Mouse (Mus musculus) olfactory bulb, adult 2 months (tissue): Measurements from ENCODE around the gene Tbx10. TPM values are rescaled to one million over a fixed set of nuclear protein-coding genes. Genes with fewer than 3 reads are reported as not detected.
"Not testable (repeated sequence)": the region's sequence is repeated elsewhere in the genome, so short reads cannot be mapped to it uniquely, and the experiment has no call there.

Experiments used
- H3K27ac ChIP-seq: fragments of 200-500 bp; 2 replicates; pipeline ENCODE4 v1.5.1; 2012; ENCODE audit warnings: low read depth, low read length; ENCODE audit not compliant: insufficient read depth
- H3K4me1 ChIP-seq: fragments of 200-500 bp; 2 replicates; pipeline ENCODE4 v1.6.1; 2012; ENCODE audit warnings: low read length; ENCODE audit not compliant: control insufficient read depth, insufficient read depth
- H3K4me3 ChIP-seq: fragments of 200-500 bp; 2 replicates; pipeline ENCODE4 v1.5.1; 2012; ENCODE audit warnings: mild to moderate bottlenecking, low read depth, low read length, moderate library complexity; ENCODE audit not compliant: insufficient read depth
- CTCF ChIP-seq: fragments of 200-500 bp; IDR thresholded peaks from 2 replicates; pipeline ENCODE4 v1.5.1; 2012; ENCODE audit warnings: low read depth, mild to moderate bottlenecking, low read length, moderate library complexity; ENCODE audit not compliant: insufficient read depth
- POLR2A ChIP-seq: fragments of 200-500 bp; IDR thresholded peaks from 2 replicates; pipeline ENCODE4 v1.6.1; 2012; ENCODE audit warnings: mild to moderate bottlenecking, low read depth, low read length, moderate library complexity; ENCODE audit not compliant: insufficient read depth
- WGBS: fragments of 180-500 bp; shearing (Covaris S2); methylation state at CpG from one replicate; pipeline ENCODE4 v1.1.7; 2018; 5-methylcytosine and 5-hydroxymethylcytosine counted together
- polyA plus RNA-seq: library from polyadenylated mRNA; stranded (reverse); fragments of >200 nt; gene quantifications from 2 replicates; pipeline ENCODE4 v1.2.4, GENCODE M21; 2012; ENCODE audit warnings: low replicate concordance; ENCODE audit not compliant: missing spikeins, insufficient read depth, insufficient read length

Tbx10 gene
- polyA plus RNA-seq, 1 experiment, result not detected

- Histone ChIP-seq H3K27ac (no peak within 1 kb of the TSS), H3K4me1 (peaks cover 5% of the 10 kb centered on the region), H3K4me3 (peak within 1 kb of the TSS; percentile 6; the same call in 1 of the 2 replicates)
- TF ChIP-seq POLR2A (no peak), CTCF (peak; percentile 32; the same call in 1 of the 2 replicates)
- WGBS, result 19% methylated on average over 16 of the region's 16 CpGs
Observed at GRCm38 (mm10) chr19:4045966-4046865, 53.7 kb downstream of the Tbx10 start, which contains the start of gene Gstp2. Gene Gstp2, minus strand, starts transcription at chr19:4046023.

- H3K4me3 ChIP-seq, result no peak overlapping the region
- peaks cover 5% of the 10 kb centered on the region for H3K4me1 ChIP-seq
- TF ChIP-seq POLR2A, result no peak
- TF ChIP-seq CTCF, result no peak
- 84% methylated on average over 8 of the region's 8 CpGs for WGBS
- H3K27ac ChIP-seq, result no peak overlapping the region
Observed at GRCm38 (mm10) chr19:4046866-4047254, 54.3 kb downstream of the Tbx10 start.

- 9% methylated on average over 4 of the region's 4 CpGs for WGBS
- TF ChIP-seq CTCF (no peak), POLR2A (no peak)
- H3K4me1 ChIP-seq, result peaks cover 5% of the 10 kb centered on the region
- no peak overlapping the region for H3K27ac ChIP-seq
- no peak overlapping the region for H3K4me3 ChIP-seq
Observed at GRCm38 (mm10) chr19:4047859-4048258, 55.3 kb downstream of the Tbx10 start.

- not testable (repeated sequence) for H3K27ac ChIP-seq, H3K4me3 ChIP-seq, H3K4me1 ChIP-seq
- 84% methylated on average over 5 of the region's 5 CpGs for WGBS
Observed at GRCm38 (mm10) chr19:4049069-4049468, 56.5 kb downstream of the Tbx10 start.

Other genes starting within 250 kb of the Tbx10 start
- 90.0 TPM in 1 of 2 replicates, not detected in the other for gene Kmt5b, start 225.3 kb upstream of the Tbx10 start, polyA plus RNA-seq
- not detected in 2 replicates for gene Chka, start 141.0 kb upstream of the Tbx10 start, polyA plus RNA-seq
- gene Tcirg1, start 85.6 kb upstream of the Tbx10 start, polyA plus RNA-seq, result not detected in 2 replicates
- gene Ndufs8, start 80.0 kb upstream of the Tbx10 start, polyA plus RNA-seq, result not detected in 2 replicates
- gene Aldh3b1, start 62.9 kb upstream of the Tbx10 start, polyA plus RNA-seq, result not detected in 2 replicates
- gene Unc93b1, start 57.6 kb upstream of the Tbx10 start, polyA plus RNA-seq, result not detected in 2 replicates
- not detected in 2 replicates for gene Aldh3b3, start 34.1 kb upstream of the Tbx10 start, polyA plus RNA-seq
- gene Aldh3b2, start 20.4 kb upstream of the Tbx10 start, polyA plus RNA-seq, result not detected in 2 replicates
- gene Acy3, start 6.2 kb upstream of the Tbx10 start, polyA plus RNA-seq, result not detected in 2 replicates
- gene Nudt8, start 7.8 kb downstream of the Tbx10 start, polyA plus RNA-seq, result not detected in 2 replicates
- gene Gm49405, start 7.9 kb downstream of the Tbx10 start, polyA plus RNA-seq, result not detected in 2 replicates
- gene Doc2g, start 10.6 kb downstream of the Tbx10 start, polyA plus RNA-seq, result not detected in 2 replicates
- 777 TPM in 1 of 2 replicates, not detected in the other for gene Ndufv1, start 20.1 kb downstream of the Tbx10 start, polyA plus RNA-seq
- not detected in 2 replicates for gene Gstp1, start 45.2 kb downstream of the Tbx10 start, polyA plus RNA-seq
- not detected in 2 replicates for gene Gstp2, start 53.3 kb downstream of the Tbx10 start, polyA plus RNA-seq
- not detected in 2 replicates for gene Gstp3, start 66.8 kb downstream of the Tbx10 start, polyA plus RNA-seq
- gene Cabp2, start 88.8 kb downstream of the Tbx10 start, polyA plus RNA-seq, result not detected in 2 replicates
- not detected in 2 replicates for gene Cdk2ap2, start 104.4 kb downstream of the Tbx10 start, polyA plus RNA-seq
- not detected in 2 replicates for gene Pitpnm1, start 107.2 kb downstream of the Tbx10 start, polyA plus RNA-seq
- gene Aip, start 133.1 kb downstream of the Tbx10 start, polyA plus RNA-seq, result not detected in 2 replicates
- not detected in 2 replicates for gene Gpr152, start 147.0 kb downstream of the Tbx10 start, polyA plus RNA-seq
- gene Cabp4, start 151.3 kb downstream of the Tbx10 start, polyA plus RNA-seq, result not detected in 2 replicates
- not detected in 2 replicates for gene Coro1b, start 155.9 kb downstream of the Tbx10 start, polyA plus RNA-seq
- 485 TPM in 1 of 2 replicates, not detected in the other for gene Ptprcap, start 160.9 kb downstream of the Tbx10 start, polyA plus RNA-seq
- gene Rps6kb2, start 170.6 kb downstream of the Tbx10 start, polyA plus RNA-seq, result not detected in 2 replicates
- not detected in 2 replicates for gene Carns1, start 182.7 kb downstream of the Tbx10 start, polyA plus RNA-seq
- gene Tbc1d10c, start 198.5 kb downstream of the Tbx10 start, polyA plus RNA-seq, result 247 TPM in 1 of 2 replicates, not detected in the other
- gene Ppp1ca, start 199.3 kb downstream of the Tbx10 start, polyA plus RNA-seq, result 405 and 768 TPM in 2 replicates
- not detected in 2 replicates for gene Rad9a, start 208.9 kb downstream of the Tbx10 start, polyA plus RNA-seq
- not detected in 2 replicates for gene Clcf1, start 221.5 kb downstream of the Tbx10 start, polyA plus RNA-seq
- not detected in 2 replicates for gene AC109138.7, start 221.6 kb downstream of the Tbx10 start, polyA plus RNA-seq
- gene Pold4, start 239.1 kb downstream of the Tbx10 start, polyA plus RNA-seq, result not detected in 2 replicates